Mouse (Mus musculus) liver, postnatal 0 days (tissue): ENCODE measurements at regions not wholly inside any gene's neighbourhood (a gene's known extent, or its start where the extent isn't known, plus 50 kb on each side); places are given as distances from the start of the nearest gene placed in this dataset.

Source experiments
- ATAC-seq: fragments of 200-750 bp; cut with Nextera tagmentation; 2 replicates; pipeline ENCODE4 v1.8.0; 2017; ENCODE audit warnings: mild to moderate bottlenecking, moderate library complexity
- DNase-seq: peaks from one replicate; pipeline ENCODE4 v3.0.0-alpha.2; 2016
- H3K27ac ChIP-seq: fragments of 300-500 bp; sonication (generic); 2 replicates; pipeline ENCODE4 v1.5.1; 2014; ENCODE audit warnings: antibody characterized with exemption, moderate library complexity, mild to moderate bottlenecking, low read depth
- H3K27me3 ChIP-seq: fragments of 300-500 bp; sonication (generic); 2 replicates; pipeline ENCODE4 v1.6.1; 2014; ENCODE audit warnings: low read length, control low read depth, mixed read lengths; ENCODE audit not compliant: insufficient read depth
- H3K36me3 ChIP-seq: fragments of 300-500 bp; sonication (generic); replicated peaks from 2 replicates; pipeline ENCODE4 v1.6.1; 2014; ENCODE audit warnings: mild to moderate bottlenecking, control low read depth, low read length, moderate library complexity, mixed read lengths; ENCODE audit not compliant: insufficient read depth
- H3K4me1 ChIP-seq: fragments of 300-500 bp; sonication (generic); 2 replicates; pipeline ENCODE4 v1.6.1; 2014; ENCODE audit warnings: antibody characterized with exemption, mild to moderate bottlenecking, control low read depth; ENCODE audit not compliant: insufficient read depth
- H3K4me2 ChIP-seq: fragments of 300-500 bp; sonication (generic); 2 replicates; pipeline ENCODE4 v1.6.1; 2014; ENCODE audit warnings: low read depth, mild to moderate bottlenecking, low read length, moderate library complexity, mixed read lengths
- H3K4me3 ChIP-seq: fragments of 300-500 bp; sonication (generic); 2 replicates; pipeline ENCODE4 v1.5.1; 2014; ENCODE audit warnings: low read depth, low read length
- H3K9ac ChIP-seq: fragments of 300-500 bp; sonication (generic); replicated peaks from 2 replicates; pipeline ENCODE4 v1.6.1; 2014; ENCODE audit warnings: mild to moderate bottlenecking, moderate library complexity
- H3K9me3 ChIP-seq: fragments of 300-500 bp; sonication (generic); 2 replicates; pipeline ENCODE4 v1.6.1; 2016; ENCODE audit warnings: mild to moderate bottlenecking, control low read depth, low read length, mixed read lengths
- CTCF ChIP-seq: sonication (generic); IDR thresholded peaks from 2 replicates; pipeline ENCODE4 v1.5.1; 2016; ENCODE audit warnings: antibody characterized with exemption, low read depth
- EP300 ChIP-seq: IDR thresholded peaks from 2 replicates; pipeline ENCODE4 v1.6.1; 2016; ENCODE audit warnings: antibody characterized with exemption, low read depth, mild to moderate bottlenecking
- WGBS: fragments of 180-500 bp; shearing (Covaris S2); extraction: QIAGEN DNeasy Blood & Tissue Kit; methylation state at CpG from one replicate; pipeline ENCODE4 v1.1.7; 2014; ENCODE audit not compliant: insufficient replicate concordance; 5-methylcytosine and 5-hydroxymethylcytosine counted together

GRCm38 (mm10) chr15:86648131-86648530 is 433.9 kb downstream of the Tbc1d22a start:
- TF ChIP-seq EP300 (no peak), CTCF (no peak)
- DNase-seq (no peak), ATAC-seq (no peak)
- H3K9me3 ChIP-seq: no peaks in the 10 kb centered on the region
- H3K36me3 ChIP-seq: no peaks in the 10 kb centered on the region
- no peak overlapping the region for H3K4me2 ChIP-seq
- H3K9ac ChIP-seq: no peak overlapping the region
- H3K27me3 ChIP-seq: no peaks in the 10 kb centered on the region
- no peak overlapping the region for H3K27ac ChIP-seq
- H3K4me1 ChIP-seq: no peaks in the 10 kb centered on the region
- no peak overlapping the region for H3K4me3 ChIP-seq
- WGBS: 68% methylated on average over 3 of the region's 3 CpGs

DNA sequence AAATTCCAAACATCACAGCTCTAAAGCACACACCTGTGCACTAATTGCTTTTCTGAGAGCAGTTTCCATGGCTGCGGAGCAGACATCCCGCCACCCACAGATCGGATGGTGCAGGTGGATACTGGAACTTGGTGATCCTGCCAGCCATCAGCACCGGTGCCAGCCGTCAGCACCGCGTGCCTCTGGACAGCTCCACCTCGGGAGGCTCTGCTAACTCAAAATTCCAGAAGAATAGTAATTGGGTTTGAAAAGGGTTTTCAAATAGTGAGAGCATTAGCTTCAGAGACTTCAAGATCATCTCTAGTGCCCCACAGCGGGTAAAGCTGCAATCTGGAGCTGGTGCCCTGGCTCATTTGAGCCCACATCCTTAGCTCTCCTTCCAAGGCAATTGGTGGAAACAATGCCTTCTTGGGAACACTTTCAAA is 458.8 kb downstream of the Tbc1d22a start:
- Histone ChIP-seq H3K4me3 (no peak overlapping the region), H3K27me3 (no peaks in the 10 kb centered on the region), H3K9me3 (no peaks in the 10 kb centered on the region), H3K9ac (no peak overlapping the region), H3K36me3 (no peaks in the 10 kb centered on the region), H3K4me1 (no peaks in the 10 kb centered on the region), H3K4me2 (no peak overlapping the region), H3K27ac (no peak overlapping the region)
- DNase-seq (no peak), ATAC-seq (no peak)
- WGBS: 35% methylated on average over 9 of the region's 9 CpGs
- no peak for TF ChIP-seq EP300
- TF ChIP-seq CTCF: no peak

DNA sequence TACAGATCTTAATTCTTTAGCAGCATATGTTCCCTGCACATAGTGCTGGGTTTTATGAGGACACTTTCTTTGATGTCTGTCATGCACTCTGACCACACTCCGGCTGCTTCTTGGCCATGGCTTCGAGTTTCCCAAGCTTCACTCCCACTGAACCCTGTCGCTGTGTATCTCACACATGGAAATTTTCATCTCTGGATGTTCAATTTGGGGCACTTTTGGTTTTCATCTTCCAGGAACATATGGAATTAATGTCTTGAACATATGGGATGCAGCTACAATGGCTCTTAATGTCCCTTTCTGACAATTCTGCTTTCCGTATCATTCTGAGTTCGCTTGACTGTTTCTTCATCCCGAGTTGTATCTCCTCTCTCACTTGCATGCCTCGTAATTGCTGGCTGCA is 462.8 kb downstream of the Tbc1d22a start:
- no peak overlapping the region for H3K27ac ChIP-seq
- ATAC-seq: no peak
- no peak for TF ChIP-seq EP300
- no peak for TF ChIP-seq CTCF
- no peak for DNase-seq
- H3K4me1 ChIP-seq: no peaks in the 10 kb centered on the region
- no peak overlapping the region for H3K4me3 ChIP-seq
- 80% methylated on average over 7 of the region's 7 CpGs for WGBS
- H3K9me3 ChIP-seq: no peaks in the 10 kb centered on the region
- no peak overlapping the region for H3K9ac ChIP-seq
- H3K27me3 ChIP-seq: no peaks in the 10 kb centered on the region
- no peak overlapping the region for H3K4me2 ChIP-seq
- no peaks in the 10 kb centered on the region for H3K36me3 ChIP-seq

DNA sequence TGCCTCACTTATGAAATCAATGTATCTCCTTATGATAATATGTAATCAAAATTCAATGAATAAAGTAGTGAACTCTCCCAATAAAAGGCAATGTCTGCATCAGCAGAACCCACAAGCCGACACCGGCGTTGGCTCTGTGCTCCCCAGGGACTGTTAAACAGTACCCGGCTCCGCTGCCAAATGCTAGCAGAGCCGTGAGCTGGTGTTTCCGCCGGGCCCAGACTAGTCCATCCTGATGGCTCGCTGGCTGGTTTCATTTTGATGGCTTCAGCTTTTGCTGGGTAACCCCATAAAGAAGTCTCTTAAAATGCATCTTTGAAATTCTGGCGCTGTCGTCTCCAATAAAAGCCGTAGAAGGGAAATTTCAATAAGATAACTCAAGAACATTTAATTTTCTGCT is 468.8 kb downstream of the Tbc1d22a start:
- H3K4me1 ChIP-seq: no peaks in the 10 kb centered on the region
- ATAC-seq (no peak), DNase-seq (no peak)
- 85% methylated on average over 12 of the region's 12 CpGs for WGBS
- no peak overlapping the region for H3K9ac ChIP-seq
- no peaks in the 10 kb centered on the region for H3K27me3 ChIP-seq
- no peak overlapping the region for H3K4me3 ChIP-seq
- H3K4me2 ChIP-seq: no peak overlapping the region
- H3K36me3 ChIP-seq: no peaks in the 10 kb centered on the region
- no peaks in the 10 kb centered on the region for H3K9me3 ChIP-seq
- TF ChIP-seq EP300 (no peak), CTCF (no peak)
- H3K27ac ChIP-seq: no peak overlapping the region

GRCm38 (mm10) chr15:86689694-86690093 is 475.4 kb downstream of the Tbc1d22a start:
- 84% methylated on average over 8 of the region's 8 CpGs for WGBS
- no peaks in the 10 kb centered on the region for H3K9me3 ChIP-seq
- no peaks in the 10 kb centered on the region for H3K4me1 ChIP-seq
- DNase-seq (no peak), ATAC-seq (no peak)
- TF ChIP-seq EP300 (no peak), CTCF (no peak)
- no peaks in the 10 kb centered on the region for H3K36me3 ChIP-seq
- H3K4me3 ChIP-seq: no peak overlapping the region
- H3K9ac ChIP-seq: no peak overlapping the region
- no peak overlapping the region for H3K4me2 ChIP-seq
- no peaks in the 10 kb centered on the region for H3K27me3 ChIP-seq
- H3K27ac ChIP-seq: no peak overlapping the region

GRCm38 (mm10) chr15:86696806-86697205 is 482.5 kb downstream of the Tbc1d22a start:
- no peak for DNase-seq
- no peak overlapping the region for H3K4me2 ChIP-seq
- ATAC-seq: no peak
- H3K9ac ChIP-seq: no peak overlapping the region
- TF ChIP-seq EP300: no peak
- TF ChIP-seq CTCF: no peak
- no peak overlapping the region for H3K27ac ChIP-seq
- H3K36me3 ChIP-seq: no peaks in the 10 kb centered on the region
- no peaks in the 10 kb centered on the region for H3K9me3 ChIP-seq
- WGBS: 68% methylated on average over 4 of the region's 4 CpGs
- no peak overlapping the region for H3K4me3 ChIP-seq
- no peaks in the 10 kb centered on the region for H3K4me1 ChIP-seq
- no peaks in the 10 kb centered on the region for H3K27me3 ChIP-seq

DNA sequence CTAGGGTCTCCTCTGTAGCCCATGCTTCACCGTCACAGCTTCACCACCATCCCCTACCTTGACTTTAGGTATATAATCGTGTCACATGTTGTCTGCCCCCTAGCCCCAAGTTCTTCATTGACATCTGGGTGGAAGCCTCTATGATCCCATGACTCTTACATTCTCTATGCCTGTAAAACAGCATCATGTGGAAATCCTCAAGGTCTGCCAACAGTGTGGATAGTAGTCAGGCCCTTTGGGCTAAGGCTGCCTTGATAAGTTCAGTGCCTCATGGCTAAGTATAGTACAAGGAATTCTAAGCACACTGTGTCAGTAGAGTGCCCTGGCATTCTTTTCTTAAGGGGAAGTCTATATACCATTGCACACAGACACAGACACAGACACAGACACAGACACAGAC is 496.2 kb downstream of the Tbc1d22a start:
- Histone ChIP-seq H3K27ac (no peak overlapping the region), H3K4me3 (no peak overlapping the region), H3K9me3 (no peaks in the 10 kb centered on the region), H3K4me2 (no peak overlapping the region), H3K9ac (no peak overlapping the region), H3K4me1 (no peaks in the 10 kb centered on the region), H3K27me3 (no peaks in the 10 kb centered on the region), H3K36me3 (no peaks in the 10 kb centered on the region)
- TF ChIP-seq CTCF (no peak), EP300 (no peak)
- ATAC-seq (no peak), DNase-seq (no peak)
- 66% methylated on average over 2 of the region's 2 CpGs for WGBS
